Mouse (Mus musculus): ENCODE measurements around the gene Fam49a.

DNA sequence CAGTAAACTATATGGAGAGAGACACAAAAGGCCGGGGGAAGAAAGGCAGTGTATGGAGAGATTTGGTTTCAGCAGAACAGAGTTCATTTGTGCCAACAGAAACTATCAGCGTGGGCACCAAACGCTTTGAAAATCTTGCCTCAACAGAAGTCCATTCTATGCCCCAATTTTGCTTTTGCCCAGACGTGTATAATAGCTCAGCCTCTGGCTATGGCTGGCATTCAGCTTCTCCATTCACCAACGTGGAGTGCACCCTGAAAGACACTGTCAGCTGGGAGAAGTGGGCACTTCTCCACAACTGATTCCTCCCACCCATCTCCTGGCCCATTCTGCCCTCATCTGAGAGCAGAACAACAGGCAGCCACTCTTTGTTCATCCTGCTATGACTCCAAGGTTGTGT lies 163.2 kb downstream of the Fam49a start:
- TF ChIP-seq CTCF (IDR thresholded peaks at IDR 0.05; ENCODE audit: low read depth, low read length), result no peak
- no peak for TF ChIP-seq POLR2A (IDR thresholded peaks at IDR 0.05; ENCODE audit: insufficient read depth, low read length)

Data from ES-Bruce4 (cell line).